Mouse (Mus musculus) midbrain, embryonic 10.5 days (tissue): ENCODE results near the gene Cd55. TPM values are rescaled to one million over a fixed set of nuclear protein-coding genes. Genes with fewer than 3 reads are reported as not detected.

Source experiments
- DNase-seq: peaks from one replicate; pipeline ENCODE4 v3.0.0-alpha.2; 2017; ENCODE audit warnings: low spot score
- H3K27ac ChIP-seq: fragments of 300-500 bp; sonication (generic); replicated peaks from 2 replicates; pipeline ENCODE4 v1.5.1; 2016; ENCODE audit warnings: mild to moderate bottlenecking
- H3K27me3 ChIP-seq: fragments of 300-500 bp; sonication (generic); 2 replicates; pipeline ENCODE4 v1.6.1; 2016; ENCODE audit warnings: low read depth, mild to moderate bottlenecking; ENCODE audit not compliant: poor library complexity, severe bottlenecking
- H3K36me3 ChIP-seq: fragments of 300-500 bp; sonication (generic); 2 replicates; pipeline ENCODE4 v1.6.1; 2016; ENCODE audit warnings: mild to moderate bottlenecking, moderate library complexity
- H3K4me1 ChIP-seq: fragments of 300-500 bp; sonication (generic); 2 replicates; pipeline ENCODE4 v1.6.1; 2016
- H3K4me3 ChIP-seq: fragments of 300-500 bp; sonication (generic); 2 replicates; pipeline ENCODE4 v1.5.1; 2016; ENCODE audit warnings: mild to moderate bottlenecking, moderate library complexity
- H3K9me3 ChIP-seq: fragments of 300-500 bp; sonication (generic); replicated peaks from 2 replicates; pipeline ENCODE4 v1.6.1; 2016; ENCODE audit warnings: mild to moderate bottlenecking
- WGBS: fragments of 180-500 bp; shearing (Covaris S2); methylation state at CpG from one replicate; pipeline ENCODE4 v1.1.7; 2016; 5-methylcytosine and 5-hydroxymethylcytosine counted together
- polyA plus RNA-seq: library from polyadenylated mRNA; unstranded; fragments of >200 nt; fragmentation: Nextera tagmentation; extraction: Ambion mirVana; gene quantifications from 2 replicates; pipeline ENCODE4 v1.2.1, GENCODE M21; 2016

Cd55 gene
- 1.8 TPM in 2 replicates for polyA plus RNA-seq

DNA sequence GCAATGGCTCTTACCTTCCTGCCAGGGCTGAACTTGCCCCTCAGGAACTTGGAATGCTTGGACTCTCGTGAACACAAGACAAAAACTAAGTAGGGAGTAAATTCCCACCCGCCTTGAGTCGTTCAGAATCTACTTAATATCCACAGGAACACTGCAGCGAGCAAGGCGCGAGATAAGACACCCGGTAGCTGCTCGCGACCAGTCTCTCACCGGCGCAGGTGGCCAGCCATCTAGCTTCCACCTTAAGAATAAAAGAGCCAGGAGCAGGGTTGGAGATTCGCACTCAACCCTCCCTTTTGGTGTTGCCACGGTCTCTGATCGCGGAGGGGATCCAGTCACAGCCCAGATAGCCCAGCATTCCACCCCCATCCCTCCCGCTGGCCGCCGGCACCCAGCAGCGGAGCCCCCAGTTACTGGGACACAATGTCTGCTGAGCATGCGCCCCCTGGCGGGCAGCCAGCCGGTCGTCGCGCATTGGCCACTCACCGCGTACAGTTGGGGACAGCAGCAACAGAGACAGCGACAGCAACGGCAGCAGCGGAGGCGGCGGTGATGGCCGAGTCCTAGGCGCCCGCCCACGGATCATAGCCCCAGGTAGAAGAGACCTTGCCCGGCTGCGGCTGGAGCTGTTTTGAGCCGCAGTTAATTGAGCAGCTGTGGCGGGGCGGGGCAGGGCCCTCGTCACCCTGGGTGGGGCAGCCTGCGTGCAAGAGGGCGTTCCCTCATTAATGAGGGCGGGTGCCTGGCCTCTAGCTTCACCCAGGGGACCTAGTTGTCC is at the start of gene Cd55:
TSS of gene Cd55 (minus strand) at position 661 of the 778 bp plus-strand sequence.
- H3K4me3 ChIP-seq, result peak within 1 kb of the TSS; percentile 74
- H3K27ac ChIP-seq, result peak within 1 kb of the TSS; percentile 81
- peaks cover 8% of the 10 kb centered on the region for H3K4me1 ChIP-seq
- no peaks in the 10 kb centered on the region for H3K36me3 ChIP-seq
- WGBS, result under 1% methylated on average over 44 of the region's 45 CpGs
- peak; percentile 91 for DNase-seq
- H3K27me3 ChIP-seq, result peaks cover 11% of the 10 kb centered on the region
- no peaks in the 10 kb centered on the region for H3K9me3 ChIP-seq

DNA sequence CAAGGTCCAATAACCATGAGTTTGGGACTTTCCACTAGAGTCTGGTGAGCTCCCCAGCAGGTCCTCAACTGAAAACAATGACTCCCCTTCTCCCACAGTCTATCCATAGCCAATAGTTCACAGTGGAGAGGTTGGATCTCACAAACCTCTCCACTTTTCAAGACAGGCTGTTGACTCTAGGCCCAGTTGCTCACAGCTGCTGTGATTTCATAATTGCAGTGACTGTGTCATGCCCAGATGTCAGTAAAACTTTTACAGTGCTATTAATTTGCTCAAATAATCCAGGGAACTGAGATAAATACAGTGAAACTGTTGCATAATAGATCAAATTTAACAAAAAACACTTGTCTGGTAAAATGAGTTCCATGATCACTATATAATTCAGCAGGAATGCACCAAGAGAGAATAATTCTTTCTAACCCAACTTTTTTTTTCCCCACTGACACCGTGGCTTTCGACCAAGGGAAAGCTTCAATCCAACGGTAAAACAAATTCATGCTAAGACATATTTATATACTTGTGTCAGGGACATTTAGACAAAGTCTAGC is 49.4 kb upstream of the Cd55 start:
- WGBS, result 84% methylated on average over 3 of the region's 3 CpGs
- H3K27ac ChIP-seq, result no peak overlapping the region
- H3K27me3 ChIP-seq, result no peaks in the 10 kb centered on the region
- H3K36me3 ChIP-seq, result no peaks in the 10 kb centered on the region
- no peaks in the 10 kb centered on the region for H3K4me1 ChIP-seq
- H3K4me3 ChIP-seq, result no peak overlapping the region
- DNase-seq, result no peak
- no peaks in the 10 kb centered on the region for H3K9me3 ChIP-seq

GRCm38 (mm10) chr1:130508957-130509350 is 46.4 kb upstream of the Cd55 start:
- H3K36me3 ChIP-seq, result no peaks in the 10 kb centered on the region
- no peaks in the 10 kb centered on the region for H3K9me3 ChIP-seq
- H3K27ac ChIP-seq, result no peak overlapping the region
- DNase-seq, result no peak
- H3K27me3 ChIP-seq, result no peaks in the 10 kb centered on the region
- H3K4me3 ChIP-seq, result no peak overlapping the region
- WGBS, result 53% methylated on average over 2 of the region's 2 CpGs
- H3K4me1 ChIP-seq, result no peaks in the 10 kb centered on the region

DNA sequence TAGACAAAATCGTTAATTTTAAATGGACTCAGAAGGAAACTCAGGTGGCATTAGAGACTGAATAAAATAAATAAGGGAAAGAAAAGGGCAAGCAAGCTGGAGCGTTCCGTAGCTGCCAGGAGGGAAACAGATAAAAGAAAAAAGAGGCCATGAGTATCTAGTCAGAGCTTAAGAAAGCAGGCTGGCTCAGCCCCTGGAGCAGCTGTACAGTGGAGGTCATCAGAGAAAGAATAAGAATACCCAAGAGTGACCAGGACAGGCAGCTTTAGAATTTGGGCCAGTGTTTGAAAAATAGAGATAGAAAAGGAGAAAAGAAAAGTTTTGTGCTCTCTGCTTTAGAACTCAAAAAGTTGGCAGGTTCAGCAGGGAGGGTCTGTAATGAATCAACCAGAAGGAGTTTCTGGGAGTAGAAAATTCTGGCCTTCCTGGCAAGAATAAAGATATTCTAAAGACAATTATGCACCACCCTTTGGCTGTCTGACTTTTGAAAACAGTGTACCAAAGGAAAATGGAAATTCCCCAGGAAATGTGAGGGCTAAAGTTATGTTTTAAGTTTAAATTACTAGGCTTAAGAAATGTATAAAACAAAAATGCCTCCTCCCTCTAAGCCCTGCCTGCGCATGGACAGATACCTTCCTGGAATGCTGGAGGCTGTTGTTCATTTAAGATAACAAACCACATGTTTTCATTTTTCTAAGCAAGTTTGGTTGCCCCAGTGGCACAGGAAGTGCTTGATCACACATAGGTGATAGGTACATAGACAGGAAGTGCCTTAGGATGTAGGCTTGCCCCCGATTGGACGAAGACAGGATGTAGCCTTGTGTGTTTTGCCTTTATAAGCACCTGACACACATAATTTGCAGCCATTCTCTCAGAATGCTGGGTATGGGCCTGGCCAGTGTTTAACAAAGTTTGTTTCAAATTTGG is 45.7 kb upstream of the Cd55 start:
- Histone ChIP-seq H3K9me3 (no peaks in the 10 kb centered on the region), H3K36me3 (no peaks in the 10 kb centered on the region), H3K4me1 (no peaks in the 10 kb centered on the region), H3K27me3 (no peaks in the 10 kb centered on the region), H3K27ac (no peak overlapping the region), H3K4me3 (no peak overlapping the region)
- WGBS, result 81% methylated on average over 6 of the region's 6 CpGs
- DNase-seq, result no peak

DNA sequence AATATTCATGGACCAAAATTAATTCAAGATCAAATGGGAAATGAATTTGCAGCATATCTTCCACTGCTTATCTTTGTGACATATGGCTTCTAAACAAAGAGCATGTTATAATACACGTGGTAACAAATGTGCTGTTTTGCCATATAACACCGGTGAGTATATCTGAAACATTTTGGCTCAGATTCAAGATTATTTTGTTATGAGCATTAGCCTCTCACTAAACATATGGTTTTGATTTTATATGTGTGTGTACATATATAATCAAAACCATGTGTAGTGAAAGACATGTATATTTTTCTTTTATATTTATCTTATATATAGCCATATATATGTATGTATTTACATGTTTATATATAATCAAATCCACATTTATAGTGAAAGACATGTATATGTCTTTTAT is 44.9 kb upstream of the Cd55 start:
- H3K4me3 ChIP-seq, result no peak overlapping the region
- H3K4me1 ChIP-seq, result no peaks in the 10 kb centered on the region
- H3K36me3 ChIP-seq, result no peaks in the 10 kb centered on the region
- DNase-seq, result no peak
- no peaks in the 10 kb centered on the region for H3K27me3 ChIP-seq
- no peak overlapping the region for H3K27ac ChIP-seq
- H3K9me3 ChIP-seq, result no peaks in the 10 kb centered on the region
- 83% methylated on average over 2 of the region's 2 CpGs for WGBS

- no peaks in the 10 kb centered on the region for H3K9me3 ChIP-seq
- H3K4me1 ChIP-seq, result no peaks in the 10 kb centered on the region
- 71% methylated on average over 2 of the region's 2 CpGs for WGBS
- H3K27ac ChIP-seq, result no peak overlapping the region
- no peaks in the 10 kb centered on the region for H3K27me3 ChIP-seq
- DNase-seq, result no peak
- H3K4me3 ChIP-seq, result no peak overlapping the region
- no peaks in the 10 kb centered on the region for H3K36me3 ChIP-seq
Observed at GRCm38 (mm10) chr1:130499962-130500361, 37.4 kb upstream of the Cd55 start.

- DNase-seq, result no peak
- H3K9me3 ChIP-seq, result no peaks in the 10 kb centered on the region
- H3K27me3 ChIP-seq, result no peaks in the 10 kb centered on the region
- no peaks in the 10 kb centered on the region for H3K4me1 ChIP-seq
- H3K4me3 ChIP-seq, result no peak overlapping the region
- H3K27ac ChIP-seq, result no peak overlapping the region
- H3K36me3 ChIP-seq, result no peaks in the 10 kb centered on the region
Observed at GRCm38 (mm10) chr1:130498331-130498730, 35.8 kb upstream of the Cd55 start.

DNA sequence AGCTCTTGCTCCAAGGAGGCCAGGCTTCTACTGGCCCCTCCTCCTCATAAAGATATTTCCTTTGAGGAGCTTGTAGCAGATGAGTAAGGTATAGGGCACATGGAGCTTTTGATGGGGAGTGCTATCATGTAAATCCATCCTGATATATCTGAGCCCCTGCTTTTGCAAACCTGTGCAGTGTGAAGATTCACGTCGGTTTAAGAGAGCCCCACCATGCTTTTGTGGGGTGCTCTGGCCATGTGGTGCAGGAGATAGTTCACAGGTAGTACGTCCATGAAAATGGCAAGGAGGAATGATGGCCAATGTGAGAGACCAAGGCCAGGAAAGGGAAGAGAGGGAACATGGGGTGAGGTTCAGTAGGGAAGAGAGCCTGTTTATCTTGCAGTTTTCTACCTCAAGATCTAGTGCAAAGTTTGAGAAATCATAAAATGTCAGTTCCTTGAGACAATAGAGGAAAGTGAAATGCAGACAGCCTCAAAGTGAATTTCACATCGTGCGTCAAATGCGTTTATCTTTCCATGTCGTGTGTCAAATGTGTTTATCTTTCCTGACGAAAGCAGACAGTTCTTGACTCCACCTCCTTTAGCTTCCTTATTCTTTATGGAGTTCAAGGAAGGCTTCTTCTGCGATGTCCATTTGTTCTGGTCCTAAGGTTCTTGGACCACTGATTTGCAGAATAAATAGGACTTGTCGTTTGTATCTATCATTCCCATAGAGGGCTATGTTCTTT is 24.4 kb upstream of the Cd55 start:
- no peak overlapping the region for H3K27ac ChIP-seq
- H3K4me1 ChIP-seq, result no peaks in the 10 kb centered on the region
- no peaks in the 10 kb centered on the region for H3K27me3 ChIP-seq
- no peaks in the 10 kb centered on the region for H3K9me3 ChIP-seq
- no peaks in the 10 kb centered on the region for H3K36me3 ChIP-seq
- WGBS, result 88% methylated on average over 10 of the region's 10 CpGs
- H3K4me3 ChIP-seq, result no peak overlapping the region
- no peak for DNase-seq

DNA sequence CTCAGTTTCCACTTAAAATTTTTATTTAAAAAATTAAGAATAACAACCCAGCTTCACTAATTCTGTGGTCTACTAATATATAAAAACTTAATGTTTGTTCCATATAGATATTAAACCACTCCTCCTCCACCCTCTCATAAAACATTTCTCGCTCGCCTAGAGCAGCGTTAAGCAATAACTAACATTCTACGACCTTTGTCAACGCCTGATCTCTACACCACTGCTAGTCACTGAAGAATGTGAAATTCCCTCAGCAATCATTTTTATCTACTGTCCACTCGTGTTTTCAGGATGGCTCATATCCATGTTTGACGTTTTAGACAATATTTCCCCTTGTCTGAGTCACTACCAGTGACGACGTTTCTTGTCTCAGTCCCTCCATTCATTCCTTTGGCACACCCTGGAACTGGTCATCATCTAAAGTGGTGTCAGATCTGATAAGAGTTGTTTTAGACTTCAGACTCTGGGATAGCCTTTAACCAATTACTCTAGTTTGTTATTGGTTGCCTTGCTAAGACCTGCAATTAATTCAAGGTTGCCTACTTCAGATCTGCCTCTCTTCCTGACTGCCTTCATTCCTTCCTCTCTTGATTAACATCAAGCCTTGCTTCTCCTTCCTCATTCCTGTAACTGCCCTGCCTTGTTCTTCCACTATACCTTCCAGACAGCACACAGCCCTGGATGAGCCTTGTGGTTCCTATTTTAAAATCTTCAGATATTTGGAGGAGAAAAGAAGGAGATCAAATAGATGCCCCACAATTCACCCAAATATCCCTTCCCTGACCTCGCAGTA is 23.5 kb upstream of the Cd55 start:
- H3K4me3 ChIP-seq, result no peak overlapping the region
- H3K4me1 ChIP-seq, result no peaks in the 10 kb centered on the region
- no peaks in the 10 kb centered on the region for H3K9me3 ChIP-seq
- H3K27ac ChIP-seq, result no peak overlapping the region
- H3K36me3 ChIP-seq, result no peaks in the 10 kb centered on the region
- H3K27me3 ChIP-seq, result no peaks in the 10 kb centered on the region
- DNase-seq, result no peak
- WGBS, result 91% methylated on average over 10 of the region's 10 CpGs

GRCm38 (mm10) chr1:130485376-130485775 is 22.8 kb upstream of the Cd55 start:
- no peaks in the 10 kb centered on the region for H3K36me3 ChIP-seq
- no peak overlapping the region for H3K27ac ChIP-seq
- DNase-seq, result no peak
- 80% methylated on average over 2 of the region's 2 CpGs for WGBS
- no peak overlapping the region for H3K4me3 ChIP-seq
- H3K4me1 ChIP-seq, result no peaks in the 10 kb centered on the region
- H3K27me3 ChIP-seq, result no peaks in the 10 kb centered on the region
- H3K9me3 ChIP-seq, result no peaks in the 10 kb centered on the region

GRCm38 (mm10) chr1:130474936-130475335 is 12.4 kb upstream of the Cd55 start:
- Histone ChIP-seq H3K27me3 (no peaks in the 10 kb centered on the region), H3K4me1 (no peaks in the 10 kb centered on the region), H3K36me3 (no peaks in the 10 kb centered on the region), H3K4me3 (no peak overlapping the region), H3K9me3 (no peaks in the 10 kb centered on the region), H3K27ac (no peak overlapping the region)
- 85% methylated on average over 6 of the region's 6 CpGs for WGBS
- no peak for DNase-seq

GRCm38 (mm10) chr1:130474226-130474625 is 11.7 kb upstream of the Cd55 start:
- no peak for DNase-seq
- Histone ChIP-seq H3K27ac (no peak overlapping the region), H3K36me3 (no peaks in the 10 kb centered on the region), H3K4me1 (no peaks in the 10 kb centered on the region), H3K4me3 (no peak overlapping the region), H3K27me3 (no peaks in the 10 kb centered on the region), H3K9me3 (no peaks in the 10 kb centered on the region)
- WGBS, result 44% methylated on average over 1 of the region's 1 CpGs
